Mouse (Mus musculus) thymus, adult 2 months (tissue): Measurements from ENCODE around the gene Apoa1.

Experiments used
- CTCF ChIP-seq: fragments of 200-500 bp; IDR thresholded peaks from 2 replicates; pipeline ENCODE4 v1.5.1; 2012; ENCODE audit warnings: mild to moderate bottlenecking, control low read depth, low read length, moderate library complexity, borderline replicate concordance; ENCODE audit not compliant: control insufficient read depth, poor library complexity, insufficient read depth; ENCODE audit errors: extremely low read depth
- POLR2A ChIP-seq: fragments of 200-500 bp; IDR thresholded peaks from 2 replicates; pipeline ENCODE4 v1.6.1; 2012; ENCODE audit warnings: mild to moderate bottlenecking, low read length, control low read depth, moderate library complexity; ENCODE audit not compliant: control insufficient read depth, poor library complexity, insufficient read depth; ENCODE audit errors: extremely low read depth

GRCm38 (mm10) chr9:46191234-46191633, 37.1 kb upstream of the Apoa1 start:
- TF ChIP-seq CTCF (no peak), POLR2A (no peak)
